Mouse (Mus musculus): ENCODE measurements around the gene Dcp1b. TPM values are rescaled to one million over a fixed set of nuclear protein-coding genes. Genes with fewer than 3 reads are reported as not detected.

The Dcp1b gene
- polyA plus RNA-seq, 2 experiments = 8.9 to 22.3 TPM

GRCm38 (mm10) chr6:119183781-119184180 lies 8.7 kb downstream of the Dcp1b start:
- WGBS = 61% methylated on average over 3 of the region's 3 CpGs
- Histone ChIP-seq H3K27me3 (ENCODE audit: control insufficient read depth, insufficient read depth, low read length) (no peaks in the 10 kb centered on the region), H3K4me1 (ENCODE audit: control insufficient read depth, insufficient read depth, low read length) (no peaks in the 10 kb centered on the region), H3K4me2 (replicated peaks; ENCODE audit: low read depth, low read length, severe bottlenecking) (no peak overlapping the region), H3K9ac (ENCODE audit: low read depth, low read length, severe bottlenecking) (no peak overlapping the region), H3K36me3 (ENCODE audit: control insufficient read depth, insufficient read depth, low read length) (peaks cover 13% of the 10 kb centered on the region), H3K27ac (replicated peaks; ENCODE audit: low read depth, low read length) (no peak overlapping the region), H3K4me3 (replicated peaks; ENCODE audit: low read length) (no peak overlapping the region), H3K9me3 (ENCODE audit: control insufficient read depth, low read length) (no peaks in the 10 kb centered on the region)
- ATAC-seq (ENCODE audit: low FRiP score, low read depth) (no peak), DNase-seq (ENCODE audit: low spot score) (no peak)
- TF ChIP-seq POLR2A (IDR thresholded peaks at IDR 0.05; ENCODE audit: borderline replicate concordance, extremely low read depth, insufficient read depth, insufficient read length) = no peak

DNA sequence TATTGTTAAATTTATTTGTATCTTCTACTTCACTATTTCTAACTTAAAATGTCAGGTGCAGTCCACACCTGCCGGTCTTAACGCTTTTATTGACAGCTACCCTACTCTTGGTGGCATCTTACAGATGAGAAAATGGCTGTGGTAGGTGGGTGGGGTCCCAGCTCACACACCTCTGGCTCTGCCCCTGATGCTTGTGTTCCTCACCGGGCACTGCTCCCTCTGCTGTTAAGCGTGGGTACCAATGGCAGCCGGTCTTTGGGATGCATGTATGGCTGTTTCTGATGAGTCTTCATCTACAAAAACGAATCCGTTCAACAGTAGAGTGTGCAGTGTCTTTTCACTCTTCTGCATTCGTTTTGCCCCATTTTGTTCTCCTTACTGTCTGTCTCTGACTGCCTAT lies 11.6 kb downstream of the Dcp1b start:
- Histone ChIP-seq H3K9ac (ENCODE audit: low read depth, low read length, severe bottlenecking) (no peak overlapping the region), H3K4me1 (ENCODE audit: control insufficient read depth, insufficient read depth, low read length) (no peaks in the 10 kb centered on the region), H3K27ac (replicated peaks; ENCODE audit: low read depth, low read length) (no peak overlapping the region), H3K9me3 (ENCODE audit: control insufficient read depth, low read length) (no peaks in the 10 kb centered on the region), H3K36me3 (ENCODE audit: control insufficient read depth, insufficient read depth, low read length) (peaks cover 34% of the 10 kb centered on the region), H3K4me2 (replicated peaks; ENCODE audit: low read depth, low read length, severe bottlenecking) (no peak overlapping the region), H3K4me3 (replicated peaks; ENCODE audit: low read length) (no peak overlapping the region), H3K27me3 (ENCODE audit: control insufficient read depth, insufficient read depth, low read length) (no peaks in the 10 kb centered on the region)
- ATAC-seq (ENCODE audit: low FRiP score, low read depth) (no peak), DNase-seq (ENCODE audit: low spot score) (no peak)
- TF ChIP-seq POLR2A (IDR thresholded peaks at IDR 0.05; ENCODE audit: borderline replicate concordance, extremely low read depth, insufficient read depth, insufficient read length) = no peak
- WGBS = 53% methylated on average over 8 of the region's 8 CpGs

DNA sequence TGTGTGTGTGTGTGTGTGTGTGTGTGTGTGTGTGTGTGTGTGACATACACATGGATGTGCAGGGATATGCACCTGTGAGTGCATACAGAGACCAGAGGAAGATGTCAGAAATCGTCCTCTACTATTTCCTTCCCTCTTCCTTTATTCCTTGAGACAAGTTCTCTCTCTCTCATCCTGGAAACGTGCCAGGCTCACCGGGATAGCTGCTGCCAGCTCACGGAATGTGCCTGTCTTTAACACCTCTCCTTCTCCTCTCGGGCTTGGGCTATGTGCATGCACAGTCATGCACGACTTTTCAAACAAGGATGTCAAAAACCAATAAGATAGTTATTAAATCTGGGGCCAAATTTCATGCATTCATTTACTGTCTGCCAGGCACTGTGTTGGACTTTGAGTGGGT lies 12.6 kb downstream of the Dcp1b start:
- no peaks in the 10 kb centered on the region for H3K4me1 ChIP-seq (ENCODE audit: control insufficient read depth, insufficient read depth, low read length)
- H3K27ac ChIP-seq (replicated peaks; ENCODE audit: low read depth, low read length) = no peak overlapping the region
- H3K27me3 ChIP-seq (ENCODE audit: control insufficient read depth, insufficient read depth, low read length) = no peaks in the 10 kb centered on the region
- H3K9ac ChIP-seq (ENCODE audit: low read depth, low read length, severe bottlenecking) = no peak overlapping the region
- H3K4me2 ChIP-seq (replicated peaks; ENCODE audit: low read depth, low read length, severe bottlenecking) = no peak overlapping the region
- DNase-seq (ENCODE audit: low spot score) = no peak
- 64% methylated on average over 6 of the region's 6 CpGs for WGBS
- H3K36me3 ChIP-seq (ENCODE audit: control insufficient read depth, insufficient read depth, low read length) = peaks cover 44% of the 10 kb centered on the region
- TF ChIP-seq POLR2A (IDR thresholded peaks at IDR 0.05; ENCODE audit: borderline replicate concordance, extremely low read depth, insufficient read depth, insufficient read length) = no peak
- H3K9me3 ChIP-seq (ENCODE audit: control insufficient read depth, low read length) = no peaks in the 10 kb centered on the region
- no peak overlapping the region for H3K4me3 ChIP-seq (replicated peaks; ENCODE audit: low read length)
- ATAC-seq (ENCODE audit: low FRiP score, low read depth) = no peak

DNA sequence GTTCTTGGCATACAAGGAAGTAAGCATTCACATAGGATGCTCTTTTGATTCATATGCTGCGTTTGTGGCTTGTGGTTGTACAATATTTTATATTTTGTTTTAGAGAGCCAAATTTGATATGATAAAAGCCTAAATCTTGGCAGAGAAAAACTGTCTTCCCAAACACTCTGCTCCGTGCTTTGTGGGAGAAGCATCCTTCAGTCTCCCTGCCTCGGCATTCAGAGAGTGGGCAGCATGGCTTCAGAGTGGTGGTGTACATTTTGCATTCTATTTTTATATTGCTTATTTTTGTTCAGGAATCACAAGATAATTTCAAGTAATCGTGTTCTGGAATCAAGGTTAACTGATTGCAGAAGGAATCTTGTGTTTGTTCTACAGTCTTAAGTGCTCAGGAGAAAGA lies 16.4 kb downstream of the Dcp1b start:
- H3K27me3 ChIP-seq (ENCODE audit: control insufficient read depth, insufficient read depth, low read length) = no peaks in the 10 kb centered on the region
- 88% methylated on average over 4 of the region's 4 CpGs for WGBS
- no peak overlapping the region for H3K4me3 ChIP-seq (replicated peaks; ENCODE audit: low read length)
- no peak for DNase-seq (ENCODE audit: low spot score)
- no peak overlapping the region for H3K4me2 ChIP-seq (replicated peaks; ENCODE audit: low read depth, low read length, severe bottlenecking)
- peaks cover 49% of the 10 kb centered on the region for H3K36me3 ChIP-seq (ENCODE audit: control insufficient read depth, insufficient read depth, low read length)
- H3K4me1 ChIP-seq (ENCODE audit: control insufficient read depth, insufficient read depth, low read length) = no peaks in the 10 kb centered on the region
- TF ChIP-seq POLR2A (IDR thresholded peaks at IDR 0.05; ENCODE audit: borderline replicate concordance, extremely low read depth, insufficient read depth, insufficient read length) = no peak
- no peak for ATAC-seq (ENCODE audit: low FRiP score, low read depth)
- H3K9ac ChIP-seq (ENCODE audit: low read depth, low read length, severe bottlenecking) = no peak overlapping the region
- no peak overlapping the region for H3K27ac ChIP-seq (replicated peaks; ENCODE audit: low read depth, low read length)
- H3K9me3 ChIP-seq (ENCODE audit: control insufficient read depth, low read length) = no peaks in the 10 kb centered on the region

GRCm38 (mm10) chr6:119193571-119194154 lies 18.6 kb downstream of the Dcp1b start:
- Histone ChIP-seq H3K4me1 (ENCODE audit: control insufficient read depth, insufficient read depth, low read length) (peaks cover 3% of the 10 kb centered on the region; the same call in 1 of the 2 replicates), H3K4me2 (replicated peaks; ENCODE audit: low read depth, low read length, severe bottlenecking) (no peak overlapping the region), H3K27me3 (ENCODE audit: control insufficient read depth, insufficient read depth, low read length) (no peaks in the 10 kb centered on the region), H3K9ac (ENCODE audit: low read depth, low read length, severe bottlenecking) (no peak overlapping the region), H3K36me3 (ENCODE audit: control insufficient read depth, insufficient read depth, low read length) (peaks cover 45% of the 10 kb centered on the region), H3K9me3 (ENCODE audit: control insufficient read depth, low read length) (no peaks in the 10 kb centered on the region), H3K27ac (replicated peaks; ENCODE audit: low read depth, low read length) (no peak overlapping the region), H3K4me3 (replicated peaks; ENCODE audit: low read length) (no peak overlapping the region)
- TF ChIP-seq POLR2A (IDR thresholded peaks at IDR 0.05; ENCODE audit: borderline replicate concordance, extremely low read depth, insufficient read depth, insufficient read length) = no peak
- ATAC-seq (ENCODE audit: low FRiP score, low read depth) = no peak
- no peak for DNase-seq (ENCODE audit: low spot score)
- WGBS = 39% methylated on average over 15 of the region's 15 CpGs

Data from limb, embryonic 14.5 days (tissue).